Mouse (Mus musculus) bone marrow macrophage, adult 2 months (primary cell): ENCODE measurements at regions not wholly inside any gene's neighbourhood (a gene's known extent, or its start where the extent isn't known, plus 50 kb on each side); places are given as distances from the start of the nearest gene placed in this dataset.

Experiments used
- CTCF ChIP-seq: IDR thresholded peaks from 2 replicates; pipeline ENCODE4 v1.5.1; 2012; ENCODE audit warnings: low read depth, mild to moderate bottlenecking, low read length, moderate library complexity
- POLR2A ChIP-seq: IDR thresholded peaks from 2 replicates; pipeline ENCODE4 v1.6.1; 2012; ENCODE audit warnings: mild to moderate bottlenecking, low read depth, low read length, borderline replicate concordance

DNA sequence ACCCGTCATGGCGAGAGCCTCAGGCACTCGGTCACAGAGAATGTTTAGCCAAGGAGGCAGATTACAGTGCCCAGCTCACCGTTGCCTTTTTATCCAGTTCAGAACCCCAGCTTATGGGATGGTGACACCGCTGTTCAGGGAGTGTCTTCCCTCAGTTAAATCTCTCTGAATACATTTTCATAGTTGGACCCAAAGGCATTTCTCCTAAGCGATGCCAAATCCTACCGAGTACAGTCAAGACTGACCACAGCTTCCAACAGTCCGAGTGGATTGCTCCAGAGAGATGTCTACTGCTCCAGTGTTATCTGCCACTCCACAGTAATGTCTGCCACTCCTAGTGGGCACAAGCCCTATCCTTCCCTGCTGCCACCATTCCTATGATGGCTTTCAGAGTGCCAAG, 93.0 kb downstream of the Ets2 start:
- TF ChIP-seq CTCF (no peak), POLR2A (no peak)
